Mouse (Mus musculus) left cerebral cortex, postnatal 25 days (tissue): Measurements from ENCODE around the gene Prr14. TPM values are rescaled to one million over a fixed set of nuclear protein-coding genes. Genes with fewer than 3 reads are reported as not detected.
"Not testable (repeated sequence)": the region's sequence is repeated elsewhere in the genome, so short reads cannot be mapped to it uniquely, and the experiment has no call there.

Experiments
- DNase-seq, 2 experiments: peaks; one replicate each; pipeline ENCODE4 v3.0.0; 2022; ENCODE audit warnings: low spot score in 2 of 2, mixed read lengths in 1 of 2
- intact Hi-C: fragments of 180-260 bp; cut with DNase I; formaldehyde crosslinking; loops from one replicate; pipeline ENCODE4 v1.15.1; 2025
- total RNA-seq, 2 experiments: library from RNA; stranded (reverse); gene quantifications; 2 replicates each; pipeline ENCODE4 v1.2.3; 2021

The Prr14 gene
- total RNA-seq, 2 experiments from 2014 or later, result 27.1 to 32.2 TPM

GRCm38 (mm10) chr7:127470743-127471645 lies 11.6 kb downstream of the Prr14 start:
- DNase-seq, result peak; percentile 93 to 99
- intact Hi-C loops, result loop anchor here (2.0 to 5.0 kb wide), 2 partner anchors 22 to 109 kb away; partner anchors contain the start of gene Zfp689

GRCm38 (mm10) chr7:127471646-127472010 lies 12.2 kb downstream of the Prr14 start:
- DNase-seq, result no peak

GRCm38 (mm10) chr7:127472060-127472459 lies 12.6 kb downstream of the Prr14 start:
- DNase-seq, result peak; percentile 21 to 43
- intact Hi-C loops, result loop anchor here (5.0 kb wide), 1 partner anchor 110 kb away; no protein-coding TSS in a partner anchor

More at GRCm38 (mm10) chr7:127471646-127472010, 12.2 kb downstream of the Prr14 start:
- intact Hi-C loops, result loop anchor here (2.0 to 5.0 kb wide), 2 partner anchors 23 to 109 kb away; partner anchors contain the start of gene Zfp689

- no peak for DNase-seq
- intact Hi-C loops, result loop anchor here (5.0 kb wide), 1 partner anchor 111 kb away; no protein-coding TSS in a partner anchor
These were observed 14.3 kb downstream of the Prr14 start for GRCm38 (mm10) chr7:127473705-127474104.

- no peak for DNase-seq
- intact Hi-C loops, result loop anchor here (5.0 kb wide), 1 partner anchor 112 kb away; no protein-coding TSS in a partner anchor
These were observed 15.1 kb downstream of the Prr14 start for GRCm38 (mm10) chr7:127474378-127475070.

- intact Hi-C loops, result no loop called here
- DNase-seq, result no peak
These were observed 15.9 kb downstream of the Prr14 start for GRCm38 (mm10) chr7:127475186-127475740.

GRCm38 (mm10) chr7:127476336-127476735 lies 16.9 kb downstream of the Prr14 start:
- no peak for DNase-seq
- intact Hi-C loops, result no loop called here

- no peak for DNase-seq
- intact Hi-C loops, result no loop called here
These were observed 17.4 kb downstream of the Prr14 start for GRCm38 (mm10) chr7:127476855-127477254.

GRCm38 (mm10) chr7:127477687-127478634 lies 18.6 kb downstream of the Prr14 start:
- peak; percentile 100 for DNase-seq
- intact Hi-C loops, result loop anchor here (1.0 kb wide), 1 partner anchor 34 kb away; no protein-coding TSS in a partner anchor

- peak; percentile 90 to 97 for DNase-seq
- intact Hi-C loops, result loop anchor here (1.0 kb wide), 1 partner anchor 34 kb away; no protein-coding TSS in a partner anchor
These were observed 19.4 kb downstream of the Prr14 start, which contains the start of gene Fbrs for GRCm38 (mm10) chr7:127478635-127479317. Gene Fbrs, plus strand, starts transcription at chr7:127479199.

GRCm38 (mm10) chr7:127479318-127480225 lies 20.2 kb downstream of the Prr14 start:
- intact Hi-C loops, result no loop called here
- peak in 1 of 2 experiments; percentile 36 for DNase-seq

- peak in 1 of 2 experiments; percentile 21 for DNase-seq
- intact Hi-C loops, result no loop called here
These were observed 20.9 kb downstream of the Prr14 start for GRCm38 (mm10) chr7:127480321-127480720.

GRCm38 (mm10) chr7:127485416-127485815 lies 26.0 kb downstream of the Prr14 start:
- no peak for DNase-seq

GRCm38 (mm10) chr7:127488364-127488763 lies 29.0 kb downstream of the Prr14 start:
- not testable (repeated sequence) for DNase-seq
- intact Hi-C loops, result loop anchor here (5.0 kb wide), 1 partner anchor 181 kb away; no protein-coding TSS in a partner anchor

More at GRCm38 (mm10) chr7:127485416-127485815, 26.0 kb downstream of the Prr14 start:
- intact Hi-C loops, result loop anchor here (5.0 kb wide), 1 partner anchor 178 kb away; no protein-coding TSS in a partner anchor

- no peak for DNase-seq
- intact Hi-C loops, result loop anchor here (5.0 kb wide), 1 partner anchor 183 kb away; no protein-coding TSS in a partner anchor
These were observed 30.6 kb downstream of the Prr14 start for GRCm38 (mm10) chr7:127489982-127490381.

GRCm38 (mm10) chr7:127491846-127492245 lies 32.4 kb downstream of the Prr14 start:
- intact Hi-C loops, result no loop called here
- no peak for DNase-seq

GRCm38 (mm10) chr7:127494648-127495047 lies 35.2 kb downstream of the Prr14 start:
- DNase-seq, result no peak
- intact Hi-C loops, result no loop called here
